Mouse (Mus musculus) spleen, adult 2 months (tissue): Measurements from ENCODE around the gene Dgkz.

Experiments
- CTCF ChIP-seq: fragments of 200-500 bp; IDR thresholded peaks from 2 replicates; pipeline ENCODE4 v1.5.1; 2011; ENCODE audit warnings: mild to moderate bottlenecking, inconsistent platforms; ENCODE audit not compliant: insufficient read depth, insufficient read length, insufficient replicate concordance; ENCODE audit errors: extremely low read depth
- POLR2A ChIP-seq: fragments of 200-500 bp; IDR thresholded peaks from 2 replicates; pipeline ENCODE4 v1.6.1; 2011; ENCODE audit warnings: low read depth, low read length, inconsistent platforms

- TF ChIP-seq POLR2A (no peak), CTCF (no peak)
Measured at GRCm38 (mm10) chr2:91926949-91927348, 48.7 kb downstream of the Dgkz start, which contains the start of gene Chrm4.
